Mouse (Mus musculus) C2C12 (cell line): Measurements from ENCODE around the gene Sox13.

Experiments
- CEBPB ChIP-seq: IDR thresholded peaks from one replicate; pipeline ENCODE4 v1.6.1; 2011; ENCODE audit warnings: low read depth, mild to moderate bottlenecking, control low read depth, moderate library complexity
- CTCF ChIP-seq: IDR thresholded peaks from one replicate; pipeline ENCODE4 v1.5.1; 2011; ENCODE audit not compliant: control insufficient read depth, insufficient read depth, insufficient read length
- MAX ChIP-seq: IDR thresholded peaks from one replicate; pipeline ENCODE4 v1.6.1; 2011; ENCODE audit warnings: mild to moderate bottlenecking, control low read depth
- MYOD1 ChIP-seq: IDR thresholded peaks from one replicate; pipeline ENCODE4 v1.6.1; 2011; ENCODE audit warnings: low read depth; ENCODE audit not compliant: control insufficient read depth, insufficient read length
- MYOG ChIP-seq: IDR thresholded peaks from one replicate; pipeline ENCODE4 v1.6.1; 2011; ENCODE audit not compliant: control insufficient read depth, insufficient read length; ENCODE audit errors: extremely low read depth
- USF1 ChIP-seq: IDR thresholded peaks from one replicate; pipeline ENCODE4 v1.6.1; 2011; ENCODE audit warnings: low read depth, mild to moderate bottlenecking, control low read depth, moderate library complexity

DNA sequence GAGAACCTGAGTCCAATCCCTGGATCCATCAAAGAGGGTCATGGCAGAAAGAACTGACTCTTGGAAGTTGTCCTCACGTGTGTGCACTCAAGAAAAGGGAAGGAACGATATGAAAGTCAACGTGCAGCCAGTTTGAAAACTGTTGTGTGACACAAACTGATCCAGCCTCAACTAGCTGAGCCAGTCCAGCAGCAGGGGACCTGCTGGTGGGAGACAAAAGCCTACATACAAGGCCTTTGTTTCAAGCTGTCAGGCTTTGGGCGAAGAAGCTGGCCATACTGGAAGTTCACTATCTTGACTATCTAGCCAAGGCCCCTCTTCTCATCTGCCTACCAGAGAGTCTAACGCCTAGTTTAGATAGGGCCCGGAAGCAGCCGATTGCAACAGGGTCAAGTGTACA, 7.7 kb downstream of the Sox13 start:
- TF ChIP-seq CTCF (no peak), MYOG (no peak), USF1 (no peak), CEBPB (no peak), MAX (no peak), MYOD1 (no peak)
